Mouse (Mus musculus) lung, postnatal 14 days (tissue): ENCODE results near the gene Ube2s.

ENCODE experiments used
- DNase-seq: peaks from one replicate; pipeline ENCODE4 v3.0.0; 2021

Ube2s gene

GRCm38 (mm10) chr7:4776861-4777830 lies 35.2 kb downstream of the Ube2s start:
- DNase-seq, result peak; percentile 70

- DNase-seq, result no peak
These were observed 36.3 kb downstream of the Ube2s start for GRCm38 (mm10) chr7:4776131-4776530.

GRCm38 (mm10) chr7:4771202-4771601 lies 41.2 kb downstream of the Ube2s start, which contains the start of gene Fam71e2:
Gene Fam71e2, minus strand, starts transcription at chr7:4771302.
- no peak for DNase-seq

GRCm38 (mm10) chr7:4764946-4765710 lies 47.3 kb downstream of the Ube2s start:
- DNase-seq, result no peak

GRCm38 (mm10) chr7:4759670-4760069 lies 52.7 kb downstream of the Ube2s start:
- DNase-seq, result no peak

- peak; percentile 83 for DNase-seq
These were observed 59.4 kb downstream of the Ube2s start, which contains the start of gene Cox6b2 for GRCm38 (mm10) chr7:4752821-4753570. Gene Cox6b2, minus strand, starts transcription at chr7:4753094.

GRCm38 (mm10) chr7:4751971-4752820 lies 60.2 kb downstream of the Ube2s start:
- DNase-seq, result peak; percentile 52

GRCm38 (mm10) chr7:4749169-4749568 lies 63.2 kb downstream of the Ube2s start:
- DNase-seq, result no peak

- DNase-seq, result no peak
These were observed 64.1 kb downstream of the Ube2s start for GRCm38 (mm10) chr7:4748321-4748720.

GRCm38 (mm10) chr7:4747156-4747899 lies 65.1 kb downstream of the Ube2s start:
- no peak for DNase-seq

GRCm38 (mm10) chr7:4746326-4746980 lies 65.9 kb downstream of the Ube2s start:
- no peak for DNase-seq

- DNase-seq, result no peak
These were observed 67.5 kb downstream of the Ube2s start for GRCm38 (mm10) chr7:4744886-4745285.
